Mouse (Mus musculus) bone marrow macrophage, adult 2 months (primary cell): ENCODE data around the gene Mdfi. TPM values are rescaled to one million over a fixed set of nuclear protein-coding genes. Genes with fewer than 3 reads are reported as not detected.
"Not testable (repeated sequence)": the region's sequence is repeated elsewhere in the genome, so short reads cannot be mapped to it uniquely, and the experiment has no call there.

ENCODE experiments used
- H3K27ac ChIP-seq: 2 replicates; pipeline ENCODE4 v1.5.1; 2012; ENCODE audit warnings: low read depth, low read length; ENCODE audit not compliant: insufficient read depth
- H3K4me1 ChIP-seq: 2 replicates; pipeline ENCODE4 v1.6.1; 2012; ENCODE audit warnings: low read length; ENCODE audit not compliant: control insufficient read depth, insufficient read depth
- H3K4me3 ChIP-seq: 2 replicates; pipeline ENCODE4 v1.5.1; 2012; ENCODE audit warnings: mild to moderate bottlenecking, low read length, moderate library complexity; ENCODE audit not compliant: insufficient read depth
- CTCF ChIP-seq: IDR thresholded peaks from 2 replicates; pipeline ENCODE4 v1.5.1; 2012; ENCODE audit warnings: low read depth, mild to moderate bottlenecking, low read length, moderate library complexity
- POLR2A ChIP-seq: IDR thresholded peaks from 2 replicates; pipeline ENCODE4 v1.6.1; 2012; ENCODE audit warnings: mild to moderate bottlenecking, low read depth, low read length, borderline replicate concordance
- polyA plus RNA-seq: library from polyadenylated mRNA; stranded (reverse); fragments of >200 nt; gene quantifications from 2 replicates; pipeline ENCODE4 v1.2.4, GENCODE M21; 2012; ENCODE audit not compliant: missing spikeins, insufficient read depth, insufficient read length

The Mdfi gene
- polyA plus RNA-seq, 1 experiment: not detected

- TF ChIP-seq POLR2A (no peak), CTCF (no peak)
- no peak overlapping the region for H3K4me3 ChIP-seq
- H3K4me1 ChIP-seq: peaks cover 10% of the 10 kb centered on the region
- no peak overlapping the region for H3K27ac ChIP-seq
These were observed 35.4 kb upstream of the Mdfi start for GRCm38 (mm10) chr17:47869874-47870273.

DNA sequence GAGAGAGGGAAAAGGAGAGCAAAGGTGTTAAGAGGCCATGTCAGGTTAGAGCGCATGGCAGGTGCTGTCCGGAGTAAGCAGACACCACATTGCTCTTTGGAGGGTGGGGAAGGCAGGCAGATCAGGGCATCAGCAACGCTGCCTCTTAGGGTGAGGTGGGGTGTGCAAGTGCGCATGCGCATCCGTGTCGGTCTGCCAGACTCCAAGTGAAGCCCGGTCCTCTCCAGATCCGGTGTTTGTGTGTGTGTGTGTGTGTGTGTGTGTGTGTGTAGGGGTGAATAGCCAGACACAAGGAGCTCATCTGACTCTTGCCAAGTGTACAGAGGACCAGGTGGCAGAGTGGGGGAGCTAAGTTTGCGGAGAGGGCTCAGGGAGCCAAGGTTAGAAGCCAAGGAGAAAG lies 31.5 kb upstream of the Mdfi start:
- TF ChIP-seq POLR2A: no peak
- TF ChIP-seq CTCF: no peak
- Histone ChIP-seq H3K4me3 (no peak overlapping the region), H3K27ac (no peak overlapping the region), H3K4me1 (no peaks in the 10 kb centered on the region)

- TF ChIP-seq CTCF (peak; percentile 68), POLR2A (no peak)
- H3K4me3 ChIP-seq: no peak overlapping the region
These were observed 30.0 kb upstream of the Mdfi start for GRCm38 (mm10) chr17:47864496-47864895.

DNA sequence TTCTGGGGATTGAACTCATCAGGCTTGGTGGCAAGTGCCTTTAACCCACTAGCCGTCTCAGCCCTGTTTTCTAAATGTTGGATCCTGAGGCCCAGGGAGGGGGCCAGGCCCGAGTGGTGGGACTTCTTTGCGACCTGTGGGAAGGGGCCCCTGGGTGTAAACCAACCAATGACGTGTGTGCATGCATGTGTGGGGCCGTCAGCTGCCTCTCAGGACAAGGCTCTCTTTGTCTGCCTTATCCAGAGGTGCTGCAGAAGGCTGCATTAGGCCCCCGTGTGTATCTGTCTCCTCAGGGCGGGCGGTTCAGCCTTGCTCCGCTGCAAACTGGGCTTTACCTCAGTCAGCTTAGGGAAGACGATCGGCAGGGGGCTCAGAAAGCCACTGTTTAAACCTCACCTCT lies 28.9 kb upstream of the Mdfi start:
- Histone ChIP-seq H3K27ac (no peak overlapping the region), H3K4me1 (no peaks in the 10 kb centered on the region), H3K4me3 (no peak overlapping the region)
- TF ChIP-seq POLR2A (no peak), CTCF (no peak)

More at GRCm38 (mm10) chr17:47864496-47864895, 30.0 kb upstream of the Mdfi start:
- Histone ChIP-seq H3K4me1 (no peaks in the 10 kb centered on the region), H3K27ac (no peak overlapping the region)

DNA sequence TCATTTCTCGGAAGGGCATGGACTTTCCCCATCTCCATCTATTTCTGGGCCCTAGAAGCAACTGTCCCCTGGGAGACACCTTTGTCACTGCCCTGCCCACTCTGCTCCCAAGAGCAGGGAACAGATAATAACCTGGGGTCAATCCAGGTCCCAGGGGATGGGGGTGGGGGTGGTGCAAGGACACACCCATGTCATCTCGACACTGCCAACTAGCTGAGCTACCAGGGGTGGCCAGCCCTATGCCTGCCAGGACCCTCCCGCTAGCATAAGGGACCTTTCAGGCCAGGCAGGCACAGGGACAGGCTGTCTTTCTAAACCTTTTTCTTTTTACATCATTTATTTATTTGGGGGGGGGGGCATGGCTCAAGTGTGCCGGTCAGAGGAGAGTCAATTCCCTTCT lies 28.5 kb upstream of the Mdfi start:
- H3K27ac ChIP-seq: no peak overlapping the region
- TF ChIP-seq CTCF (no peak), POLR2A (no peak)
- no peak overlapping the region for H3K4me3 ChIP-seq
- H3K4me1 ChIP-seq: no peaks in the 10 kb centered on the region

DNA sequence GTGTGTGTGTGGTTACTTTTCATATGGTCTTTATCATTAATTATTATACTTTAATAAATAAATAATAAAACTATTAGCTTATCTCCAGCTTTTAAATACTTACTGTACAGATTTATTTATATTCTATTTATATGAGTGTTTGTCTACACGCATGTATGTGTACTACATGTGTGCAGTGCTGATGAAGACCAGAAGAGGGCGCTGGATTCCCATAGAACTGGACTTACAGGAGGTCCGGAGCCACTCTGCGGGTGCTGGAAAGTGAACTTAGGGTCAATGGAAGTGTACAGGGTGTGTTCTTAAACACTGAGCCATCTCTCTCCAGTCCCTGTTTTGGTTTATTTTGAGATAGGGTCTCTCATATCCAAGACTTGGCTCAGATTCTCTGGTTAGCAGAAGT lies 21.1 kb upstream of the Mdfi start:
- Histone ChIP-seq H3K27ac (no peak overlapping the region), H3K4me3 (no peak overlapping the region)
- no peak for TF ChIP-seq POLR2A
- TF ChIP-seq CTCF: no peak

DNA sequence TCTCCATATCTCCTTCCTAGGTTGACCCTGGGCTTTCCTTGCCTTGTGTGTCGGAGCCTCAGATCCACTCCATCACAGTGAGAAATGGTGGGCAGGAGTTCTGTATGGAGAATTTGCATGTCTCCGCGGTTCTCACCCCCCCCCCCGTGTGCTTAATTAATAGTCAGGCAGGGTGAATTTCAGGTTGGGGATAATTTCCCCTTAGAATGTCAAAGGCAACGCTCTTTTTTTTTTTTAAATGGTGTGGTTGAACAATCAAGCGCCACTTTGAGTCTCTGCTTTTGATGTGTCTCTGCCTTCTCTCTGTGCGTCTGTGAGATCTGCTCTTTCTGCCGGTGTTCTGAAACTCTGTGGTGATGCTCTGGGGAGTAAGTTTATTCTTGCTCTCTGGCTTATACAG lies 20.4 kb upstream of the Mdfi start:
- TF ChIP-seq POLR2A (no peak), CTCF (no peak)
- H3K4me1 ChIP-seq: peaks cover 15% of the 10 kb centered on the region
- H3K4me3 ChIP-seq: no peak overlapping the region
- H3K27ac ChIP-seq: no peak overlapping the region

More for the DNA sequence above, 21.1 kb upstream of the Mdfi start:
- H3K4me1 ChIP-seq: peaks cover 9% of the 10 kb centered on the region

DNA sequence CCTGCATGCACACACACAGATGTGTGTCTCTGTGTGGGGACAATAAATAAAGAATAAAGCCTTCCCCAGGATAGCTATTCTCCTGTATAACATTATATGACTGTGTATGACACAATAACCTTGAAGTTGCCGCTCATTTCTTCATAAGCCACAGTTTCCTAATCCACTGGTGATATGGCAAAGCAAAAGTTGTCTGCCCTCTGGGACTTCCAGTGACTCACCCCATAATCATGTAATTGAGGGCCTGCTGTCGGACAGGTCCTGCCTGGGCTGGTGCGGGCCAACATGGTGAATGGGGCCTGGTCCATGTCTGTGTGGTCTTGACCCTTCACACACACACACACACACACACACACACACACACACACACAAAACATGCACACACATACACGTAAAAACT lies 19.3 kb upstream of the Mdfi start:
- Histone ChIP-seq H3K27ac (no peak overlapping the region), H3K4me1 (peaks cover 23% of the 10 kb centered on the region), H3K4me3 (no peak overlapping the region)
- TF ChIP-seq POLR2A (no peak), CTCF (no peak)

- Histone ChIP-seq H3K27ac (no peak overlapping the region), H3K4me1 (peaks cover 23% of the 10 kb centered on the region), H3K4me3 (no peak overlapping the region)
- TF ChIP-seq POLR2A: no peak
- TF ChIP-seq CTCF: no peak
These were observed 18.8 kb upstream of the Mdfi start for GRCm38 (mm10) chr17:47853336-47853735.

GRCm38 (mm10) chr17:47851798-47852360 lies 17.4 kb upstream of the Mdfi start:
- peaks cover 23% of the 10 kb centered on the region for H3K4me1 ChIP-seq
- not testable (repeated sequence) for H3K27ac ChIP-seq, H3K4me3 ChIP-seq

DNA sequence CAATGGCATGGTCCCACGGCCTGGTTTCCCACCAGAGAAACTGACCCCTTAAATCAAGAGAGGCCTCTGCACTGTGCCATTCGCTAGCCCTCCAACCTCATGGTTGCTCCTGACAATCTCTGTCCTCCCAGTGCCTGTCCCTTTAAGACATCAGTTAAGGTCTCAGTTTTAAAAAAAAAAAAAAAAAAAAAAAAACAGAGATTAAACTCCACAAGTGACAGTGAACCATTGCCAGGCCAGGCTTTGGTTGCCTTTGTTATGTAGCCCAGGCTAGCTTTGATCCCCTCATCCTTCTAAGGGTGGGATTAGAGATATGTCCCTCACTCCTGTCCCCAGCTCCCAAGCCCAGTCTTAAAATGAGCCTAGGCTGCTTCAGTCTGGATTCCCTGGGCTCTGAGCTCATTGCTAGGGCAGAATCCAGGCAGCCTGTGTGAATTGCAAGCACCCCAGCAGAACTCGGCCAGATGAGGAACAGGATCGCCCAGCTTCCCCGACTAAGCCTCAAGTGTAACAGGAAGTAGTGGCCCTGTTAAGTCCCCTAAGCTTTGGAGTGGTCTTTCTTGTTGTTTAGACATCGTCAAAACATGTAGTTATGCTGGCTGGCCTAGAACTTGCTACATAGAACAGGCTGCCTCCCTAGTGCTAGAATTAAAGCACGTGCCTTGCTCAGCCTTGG lies 16.3 kb upstream of the Mdfi start:
- TF ChIP-seq CTCF (no peak), POLR2A (no peak)
- no peak overlapping the region for H3K4me3 ChIP-seq
- H3K4me1 ChIP-seq: peaks cover 23% of the 10 kb centered on the region
- peak overlapping the region; percentile 39; the same call in 1 of the 2 replicates for H3K27ac ChIP-seq
